Mouse (Mus musculus): Measurements from ENCODE around the gene Bcam.

Gene Bcam

DNA sequence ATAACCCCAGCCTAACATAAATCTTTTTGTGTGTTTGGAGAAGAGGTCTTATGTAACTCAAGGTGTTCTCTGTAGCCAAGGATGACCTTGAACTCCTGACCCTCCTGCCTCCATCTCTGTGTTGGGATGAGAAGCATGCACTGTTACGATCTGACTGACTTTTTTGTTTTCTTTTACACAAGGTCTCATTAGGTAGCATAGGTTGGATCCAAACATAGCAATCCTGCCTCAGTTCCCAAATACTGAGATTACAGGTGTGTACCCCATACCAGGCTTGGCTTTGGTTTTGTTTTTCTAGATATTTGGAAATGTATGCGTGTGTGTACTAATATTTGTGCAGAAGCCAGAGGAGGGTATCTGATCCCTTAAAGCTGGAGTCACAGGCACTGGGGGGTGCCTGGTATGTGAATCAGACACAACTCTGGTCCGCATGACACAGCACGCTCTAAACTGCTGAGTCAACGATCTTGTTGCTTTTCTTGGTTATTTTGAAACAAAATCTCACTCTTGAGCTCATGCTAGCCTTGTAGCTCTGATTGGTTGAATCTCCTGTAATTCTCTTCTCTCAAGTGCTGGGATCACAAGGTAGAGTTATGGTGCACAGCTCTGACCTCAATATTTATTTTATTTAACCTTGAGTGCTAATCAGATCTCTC is 52.4 kb downstream of the Bcam start:
- no peak for DNase-seq

DNA sequence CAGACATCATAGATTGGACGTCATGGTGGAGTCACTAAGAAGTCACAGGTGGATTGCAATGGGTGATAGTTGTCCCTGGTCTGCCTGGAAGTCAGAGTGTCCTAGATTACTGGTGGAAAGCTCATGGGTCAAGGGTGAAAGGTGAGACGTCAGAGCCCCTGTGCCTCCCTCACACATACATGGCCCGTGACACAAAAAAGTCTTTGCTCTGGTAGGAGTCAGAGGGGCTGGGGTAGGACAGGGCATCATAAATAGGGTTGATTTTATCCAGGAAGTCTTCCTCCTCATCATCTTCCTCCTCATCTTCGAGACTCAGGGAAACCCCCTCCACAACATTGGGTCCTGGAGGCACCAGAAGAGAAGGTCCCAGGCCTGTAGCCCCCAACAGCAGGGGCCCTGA is 53.5 kb downstream of the Bcam start:
- no peak for DNase-seq

DNA sequence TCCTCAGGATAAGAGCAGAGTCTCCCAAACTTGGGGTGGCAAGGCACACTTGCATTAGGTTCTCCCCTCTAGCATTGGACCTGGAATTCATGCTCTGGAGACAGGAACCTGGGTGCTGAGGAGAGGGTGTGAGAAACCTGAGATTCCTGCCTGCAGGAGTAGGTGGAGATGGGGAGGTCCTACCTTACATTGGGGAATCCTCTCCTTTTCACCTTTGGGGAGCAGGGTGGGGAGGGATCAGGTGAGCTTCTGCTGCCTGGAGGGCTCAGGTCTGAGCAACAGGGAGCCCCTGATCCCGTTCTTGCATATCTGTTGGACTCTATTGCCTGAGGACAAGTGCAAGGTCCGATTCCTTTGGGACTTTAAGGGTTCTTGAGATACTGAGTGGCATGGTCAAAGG is 54.0 kb downstream of the Bcam start:
- no peak for DNase-seq

DNA sequence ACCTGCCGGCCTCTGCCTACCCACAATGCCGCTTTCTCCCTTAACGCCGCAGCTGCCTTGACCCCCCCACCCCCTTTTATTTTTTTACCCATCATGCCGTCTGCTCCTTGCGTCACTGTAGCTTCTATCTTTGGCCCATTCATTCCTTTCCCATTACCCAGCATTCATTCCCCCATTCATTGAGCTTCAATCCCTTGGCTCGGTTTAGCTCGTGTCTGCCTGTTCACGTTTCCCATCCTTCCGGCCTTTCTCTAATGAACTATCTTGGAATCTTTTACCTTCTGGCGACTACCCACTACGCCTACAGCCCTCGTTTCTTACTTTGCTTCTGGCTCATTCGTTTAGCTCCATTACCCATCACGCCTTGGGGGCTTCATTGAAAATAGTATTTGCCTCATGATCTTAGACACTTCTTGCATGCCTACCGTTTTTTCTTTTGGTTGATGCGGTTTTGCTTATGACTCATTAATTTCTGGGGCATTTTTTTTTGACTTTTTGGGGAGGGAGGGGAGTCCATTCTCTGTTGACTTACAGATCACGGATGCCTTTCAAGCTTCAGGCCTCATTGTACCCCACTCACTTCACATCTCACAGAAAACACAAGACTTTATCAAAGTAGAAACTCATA is 54.6 kb downstream of the Bcam start:
- no peak for DNase-seq

DNA sequence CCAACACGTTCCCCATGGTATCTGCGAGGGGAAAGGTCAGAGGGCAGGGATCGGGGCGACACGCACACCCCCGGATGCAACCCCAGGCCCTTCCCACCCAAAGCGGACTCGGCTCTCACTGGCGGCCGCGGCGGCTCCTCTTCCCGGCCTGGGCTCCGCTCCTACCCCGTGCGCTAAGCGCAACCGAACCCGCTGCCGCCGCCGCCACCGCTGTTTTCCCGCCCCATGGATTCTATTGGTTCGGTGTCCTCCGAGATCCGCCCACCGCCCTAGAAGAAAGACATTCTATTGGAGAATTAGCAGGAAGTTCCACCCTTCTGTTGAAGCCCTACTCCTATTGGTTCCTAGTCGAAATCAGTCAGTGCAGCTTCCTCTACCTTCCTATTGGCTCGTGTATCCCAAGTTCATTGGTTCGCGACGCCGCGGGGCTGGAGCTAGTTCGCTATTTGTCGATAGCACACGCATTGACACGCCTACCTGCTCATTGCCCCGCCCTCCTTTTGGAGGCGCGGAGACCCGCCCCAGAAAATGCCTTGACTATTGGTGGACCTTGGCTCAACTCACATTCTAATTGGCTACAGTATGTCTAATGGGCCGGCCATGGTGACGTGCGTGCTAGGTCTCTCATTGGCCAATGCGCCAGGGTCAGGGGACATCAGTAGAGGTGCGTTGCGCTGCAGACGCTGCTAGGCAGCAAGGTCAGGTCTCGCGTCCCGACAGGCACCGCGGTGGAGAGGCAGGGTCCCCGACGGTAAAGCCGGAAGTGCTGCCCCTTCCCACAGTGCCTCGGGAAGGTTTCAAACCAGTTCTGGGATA is 55.4 kb downstream of the Bcam start, which contains the start of gene Tomm40:
Gene Tomm40, minus strand, starts transcription at position 200 of the 816 bp plus-strand sequence.
- DNase-seq: peak; percentile 99

DNA sequence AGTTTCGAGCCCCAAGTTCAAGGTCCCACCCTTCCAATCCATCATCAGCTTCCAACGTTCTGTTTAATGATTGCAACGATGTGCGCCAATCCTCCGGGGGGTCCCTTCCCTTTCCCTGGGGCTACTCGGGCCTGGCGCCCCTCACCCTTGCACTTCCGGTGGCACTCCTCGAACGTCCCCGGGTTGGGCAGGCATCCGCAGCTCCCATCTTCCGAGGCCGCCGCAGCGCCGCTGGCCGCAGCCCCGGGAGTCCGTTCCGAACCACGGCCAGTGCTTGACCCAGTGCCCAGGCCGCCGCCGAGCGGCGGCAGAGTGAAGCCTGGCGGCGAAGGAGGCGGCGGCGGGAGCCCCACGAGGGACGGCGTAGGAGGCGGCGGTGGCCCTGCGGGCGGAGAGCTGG is 56.0 kb downstream of the Bcam start:
- DNase-seq: no peak

DNA sequence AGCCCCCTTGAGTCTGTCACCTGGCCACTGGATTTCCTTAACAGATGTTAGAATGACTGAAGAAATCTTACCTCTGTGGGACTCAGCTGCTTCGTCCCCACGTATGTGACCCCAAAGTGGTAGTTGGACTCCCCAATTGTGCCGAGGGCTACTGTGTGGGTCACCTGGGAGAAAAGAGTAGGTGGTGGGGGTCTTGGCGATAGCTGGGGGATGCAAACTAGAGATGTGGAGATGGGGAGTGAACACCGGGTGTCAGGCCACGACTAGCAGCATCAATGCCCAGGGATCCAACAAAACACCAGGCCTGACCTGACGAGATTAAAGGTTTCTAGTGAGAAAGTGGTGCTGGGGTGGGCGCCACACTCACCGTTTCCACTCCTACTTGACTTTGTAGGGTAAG is 57.2 kb downstream of the Bcam start:
- no peak for DNase-seq

DNA sequence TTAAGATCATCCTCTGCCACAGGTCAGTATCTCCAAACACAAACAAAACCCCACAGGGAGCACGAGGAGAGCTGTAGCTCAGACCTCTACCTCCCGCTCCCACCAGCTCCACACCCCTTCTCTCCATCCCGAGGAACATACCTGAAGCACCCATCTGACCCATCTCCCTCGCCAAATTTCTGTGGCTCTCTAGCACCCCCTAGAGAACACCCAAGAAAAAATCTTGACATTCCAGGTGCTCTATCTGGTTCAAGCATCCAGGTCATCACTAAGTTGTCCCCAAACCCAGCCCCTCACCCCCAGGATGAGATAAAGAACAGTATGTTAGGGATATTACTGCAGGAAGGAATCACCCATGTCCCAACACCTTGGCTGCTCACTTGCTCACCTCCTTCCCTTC is 57.6 kb downstream of the Bcam start:
- no peak for DNase-seq

DNA sequence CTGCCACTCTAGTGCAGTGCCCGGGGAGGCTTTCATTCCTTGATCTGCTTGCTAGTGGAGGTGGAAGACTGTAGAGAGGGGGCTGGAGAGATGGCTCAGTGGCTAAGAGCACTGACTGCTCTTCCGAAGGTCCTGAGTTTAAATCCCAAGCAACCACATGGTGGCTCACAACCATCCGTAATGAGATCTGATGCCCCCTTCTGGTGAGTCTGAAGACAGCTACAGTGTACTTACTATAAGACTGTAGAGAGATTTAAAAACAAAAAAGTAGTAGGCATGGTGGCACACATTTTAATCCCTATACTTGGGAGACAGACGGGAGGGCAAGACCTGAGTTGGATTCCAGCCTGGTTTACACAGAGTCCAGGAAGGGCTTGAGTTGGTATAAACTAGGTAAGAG is 58.4 kb downstream of the Bcam start:
- DNase-seq: no peak

DNA sequence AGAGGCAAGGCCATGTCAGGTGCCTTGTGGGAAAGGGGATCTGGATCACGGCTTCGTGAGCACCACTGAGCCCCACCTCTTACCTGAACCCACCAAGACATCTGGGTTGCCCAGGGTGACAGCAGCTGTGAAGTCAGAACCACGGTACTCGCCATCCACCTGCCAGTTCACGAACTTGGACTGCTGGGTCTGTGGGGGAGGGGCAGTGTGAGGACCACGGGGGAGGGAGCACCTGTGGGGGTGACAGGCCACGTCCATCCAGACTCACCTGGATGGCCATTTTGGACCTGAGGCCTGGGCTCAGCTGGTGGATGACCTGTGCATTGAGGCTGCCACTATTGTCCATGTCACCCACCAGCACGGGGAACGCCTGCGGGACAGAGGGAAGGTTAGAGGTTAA is 60.2 kb downstream of the Bcam start:
- no peak for DNase-seq

All from liver (tissue).